Mouse (Mus musculus): ENCODE results near the gene Sobp.

DNA sequence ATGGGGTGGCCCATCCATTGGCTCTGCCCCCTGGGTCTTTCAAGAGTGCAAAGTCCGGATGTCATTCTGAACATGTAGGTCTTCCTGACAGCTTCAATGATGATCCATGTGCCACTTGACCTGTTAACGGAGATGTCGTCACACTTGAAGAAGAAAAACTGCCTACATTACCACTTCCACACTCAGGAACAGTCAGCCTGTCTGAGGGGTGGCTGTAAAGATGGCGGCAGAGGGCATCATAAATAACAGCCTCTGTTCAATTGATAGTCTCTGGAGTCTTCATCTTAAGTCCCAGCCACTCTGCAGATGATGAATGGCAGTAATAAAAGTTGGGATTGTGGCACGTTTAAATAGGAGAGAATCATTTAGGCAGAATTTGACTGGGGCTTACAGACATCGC is 87.4 kb downstream of the Sobp start:
- TF ChIP-seq POLR2A (IDR thresholded peaks at IDR 0.05; ENCODE audit: control insufficient read depth, low read depth, low read length) = no peak
- no peak for TF ChIP-seq CTCF (IDR thresholded peaks at IDR 0.05; ENCODE audit: control insufficient read depth, insufficient read depth, insufficient replicate concordance, low read depth, low read length)

Data from testis, adult 2 months (tissue).